Mouse (Mus musculus): ENCODE results near the gene Psg29.

Psg29 gene

DNA sequence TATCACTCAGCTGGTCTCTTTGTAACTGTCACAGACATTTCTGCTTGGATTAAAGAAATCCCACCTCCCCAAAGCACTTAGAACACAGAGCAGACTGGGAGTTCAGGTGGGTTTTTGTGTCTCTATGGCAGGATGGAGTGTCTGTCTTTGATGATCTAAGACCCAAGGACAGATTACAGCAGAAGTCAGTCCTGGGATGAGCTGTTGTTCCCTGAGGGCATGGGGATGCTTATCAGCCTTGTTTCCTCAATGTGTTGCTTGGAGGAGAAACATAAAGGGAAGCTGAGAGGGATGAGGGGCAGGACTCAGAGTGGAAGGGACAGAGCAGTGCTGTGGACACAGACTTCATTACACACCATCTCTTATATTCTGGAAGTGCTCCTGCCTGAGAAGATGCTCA is at the start of gene Psg29:
Gene Psg29, plus strand, starts transcription at position 301 of the 400 bp plus-strand sequence.
- DNase-seq = no peak

DNA sequence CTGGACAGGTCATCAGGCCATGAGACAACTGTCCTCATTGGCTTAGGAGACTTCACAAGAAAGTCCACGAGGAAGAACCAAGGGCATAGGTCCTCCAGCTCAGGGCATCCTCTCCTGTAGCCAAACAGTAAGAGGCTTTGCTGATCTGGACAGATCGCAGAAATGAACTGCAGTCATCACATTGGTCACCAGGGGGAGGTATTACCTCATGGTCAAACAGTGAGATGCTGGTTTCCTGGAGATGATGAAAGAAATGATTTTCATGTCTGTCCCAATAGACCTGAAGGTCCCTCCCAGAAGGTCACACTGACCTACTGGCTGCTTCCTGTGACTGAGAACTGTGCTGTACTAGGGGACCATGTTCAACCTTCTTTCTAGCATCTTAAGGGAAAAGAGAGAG is 47.6 kb upstream of the Psg29 start:
- DNase-seq = peak; percentile 85 to 86

DNA sequence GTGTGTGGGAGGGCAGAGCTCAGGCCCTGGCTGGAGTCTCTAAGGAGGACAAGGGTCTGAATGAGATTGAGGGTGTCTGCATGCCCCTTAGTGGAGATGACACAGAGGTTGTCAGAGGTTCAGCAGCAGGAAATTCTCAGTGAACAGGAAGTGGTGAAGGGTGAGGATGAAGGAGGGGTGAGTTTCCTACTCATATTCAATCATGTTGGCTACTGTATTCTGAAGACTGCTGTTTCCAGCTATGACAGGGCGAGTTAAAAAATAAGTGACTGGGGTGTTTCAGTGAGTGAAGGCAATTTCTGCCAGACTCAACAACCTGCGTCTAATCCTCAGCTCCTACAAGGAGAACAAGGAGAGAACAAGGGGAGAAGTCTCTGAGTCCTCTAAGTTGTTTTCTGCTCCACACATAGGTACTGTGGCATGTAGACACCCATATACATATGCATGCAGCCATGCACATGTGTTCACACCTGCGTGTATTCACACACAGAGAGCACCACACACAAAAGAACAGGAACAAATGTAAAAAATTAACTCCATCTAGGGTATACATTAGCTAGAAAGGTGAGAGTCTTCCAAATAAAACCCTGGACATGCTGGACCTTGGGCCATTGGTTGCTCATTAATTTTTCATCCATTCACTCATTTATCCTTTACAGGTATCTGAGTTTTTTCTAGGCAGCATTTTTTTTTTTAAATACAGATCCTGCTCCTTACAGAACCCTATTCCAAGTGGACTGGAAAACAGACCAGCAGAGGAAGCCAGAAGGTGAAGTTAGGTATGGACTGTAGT is 46.2 kb upstream of the Psg29 start:
- DNase-seq = no peak

GRCm38 (mm10) chr7:17159011-17159410 is 44.3 kb upstream of the Psg29 start:
- peak; percentile 23 to 33 for DNase-seq

DNA sequence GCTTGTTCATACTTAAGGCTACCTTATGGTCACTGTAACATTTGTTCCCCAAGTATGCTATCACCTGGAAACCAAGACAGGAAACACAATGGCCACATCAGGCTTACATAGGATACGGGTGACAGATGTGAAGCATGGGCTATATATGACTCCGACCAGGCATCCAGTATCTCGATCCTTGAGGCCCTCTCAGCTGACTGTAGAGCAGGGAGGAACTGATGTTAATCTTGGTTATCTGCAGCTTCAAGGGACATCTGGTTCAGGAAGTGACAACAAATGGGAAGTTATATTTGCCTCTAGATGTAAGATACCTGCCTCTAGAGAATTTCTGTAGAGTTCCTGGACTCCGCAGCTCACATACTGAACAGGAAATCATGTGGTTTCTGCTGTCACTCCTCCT is 31.4 kb upstream of the Psg29 start:
- no peak for DNase-seq

DNA sequence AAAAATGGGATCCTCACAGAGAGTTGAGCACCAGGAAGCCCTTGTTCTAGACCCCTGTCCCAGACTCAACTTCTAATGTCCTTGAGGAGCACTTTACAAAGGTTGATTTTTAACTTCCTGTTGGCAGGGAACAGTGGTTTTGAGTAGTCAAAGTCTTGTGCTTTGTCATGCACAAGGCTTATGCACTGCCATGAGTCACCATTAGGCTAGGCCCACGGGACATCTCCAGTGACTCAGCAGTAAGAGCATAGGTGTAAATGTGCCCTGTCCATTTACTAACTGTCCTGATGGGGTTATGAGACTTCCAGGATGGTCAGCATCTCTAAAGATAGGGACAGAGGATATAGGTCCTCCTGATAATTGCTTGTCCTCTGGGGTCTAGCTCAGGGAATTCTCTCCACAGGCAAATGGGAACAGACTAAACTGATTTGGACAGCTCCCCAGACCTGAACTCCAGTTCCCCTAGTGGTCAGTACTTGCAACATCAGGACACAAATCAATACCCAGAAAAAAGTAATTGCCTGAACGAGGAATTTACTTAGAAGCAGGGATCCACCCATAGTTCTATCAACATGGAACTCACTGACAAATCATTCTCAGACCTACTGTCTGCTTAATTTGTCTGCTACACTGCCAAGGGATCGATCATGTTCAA is 2.4 kb downstream of the Psg29 start:
- DNase-seq = no peak
